Mouse (Mus musculus) CD4-positive, CD25-positive, alpha-beta regulatory T cell, adult 4 months (primary cell): ENCODE results near the gene Mrpl17. TPM values are rescaled to one million over a fixed set of nuclear protein-coding genes. Genes with fewer than 3 reads are reported as not detected.

Source experiments
- ATAC-seq: one replicate; pipeline ENCODE4 v1.8.0; 2017
- polyA plus RNA-seq, 2 experiments: library from polyadenylated mRNA; unstranded; fragments of 100-300 nt; shearing (Covaris generic); gene quantifications; one replicate each; pipeline ENCODE4 v1.2.1; 2017

Gene Mrpl17
- polyA plus RNA-seq, 2 experiments from 2014 or later, result 162 to 170 TPM

- ATAC-seq, result no peak
These were observed 26.3 kb downstream of the Mrpl17 start for GRCm38 (mm10) chr7:105784556-105784955.

GRCm38 (mm10) chr7:105783861-105784260 is 27.0 kb downstream of the Mrpl17 start:
- ATAC-seq, result no peak

GRCm38 (mm10) chr7:105778553-105779265 is 32.2 kb downstream of the Mrpl17 start:
- ATAC-seq, result peak; percentile 56

- peak; percentile 39 for ATAC-seq
These were observed 32.9 kb downstream of the Mrpl17 start for GRCm38 (mm10) chr7:105777797-105778552.

GRCm38 (mm10) chr7:105777316-105777715 is 33.6 kb downstream of the Mrpl17 start:
- no peak for ATAC-seq

GRCm38 (mm10) chr7:105776026-105776425 is 34.9 kb downstream of the Mrpl17 start:
- no peak for ATAC-seq

- no peak for ATAC-seq
These were observed 36.2 kb downstream of the Mrpl17 start for GRCm38 (mm10) chr7:105774661-105775060.

GRCm38 (mm10) chr7:105773041-105773440 is 37.9 kb downstream of the Mrpl17 start:
- ATAC-seq, result no peak

- ATAC-seq, result no peak
These were observed 38.6 kb downstream of the Mrpl17 start for GRCm38 (mm10) chr7:105772331-105772730.

- ATAC-seq, result no peak
These were observed 40.9 kb downstream of the Mrpl17 start for GRCm38 (mm10) chr7:105769959-105770358.

GRCm38 (mm10) chr7:105767729-105768165 is 43.2 kb downstream of the Mrpl17 start:
- no peak for ATAC-seq

GRCm38 (mm10) chr7:105764331-105764730 is 46.6 kb downstream of the Mrpl17 start:
- ATAC-seq, result no peak

- no peak for ATAC-seq
These were observed 48.2 kb downstream of the Mrpl17 start for GRCm38 (mm10) chr7:105762517-105763270.

GRCm38 (mm10) chr7:105761813-105762484 is 49.0 kb downstream of the Mrpl17 start:
- no peak for ATAC-seq

GRCm38 (mm10) chr7:105753281-105753680 is 57.6 kb downstream of the Mrpl17 start:
- no peak for ATAC-seq

Other genes starting within 250 kb of the Mrpl17 start
- gene Apbb1, start 229.4 kb downstream of the Mrpl17 start, polyA plus RNA-seq, result 10 to 100 TPM in 1 of 2 experiments, 1 to 10 TPM in 1; 7.5 to 10.2 TPM
- not detected for gene Hpx, start 211.0 kb downstream of the Mrpl17 start, polyA plus RNA-seq
- 1 to 10 TPM; 1.7 to 6.7 TPM for gene Trim3, start 177.5 kb downstream of the Mrpl17 start, polyA plus RNA-seq
- gene Timm10b, start 171.0 kb downstream of the Mrpl17 start, polyA plus RNA-seq, result 100 to 1,000 TPM; 198 TPM
- gene Arfip2, start 170.7 kb downstream of the Mrpl17 start, polyA plus RNA-seq, result 10 to 100 TPM in 1 of 2 experiments, 1 to 10 TPM in 1; 9.7 to 16.9 TPM
- gene Gm45799, start 170.5 kb downstream of the Mrpl17 start, polyA plus RNA-seq, result 10 to 100 TPM in 1 of 2 experiments, 1 to 10 TPM in 1; 6.7 to 12.1 TPM
- gene Dnhd1, start 160.3 kb downstream of the Mrpl17 start, polyA plus RNA-seq, result 1 to 10 TPM in 1 of 2 experiments, under 1 TPM in 1; 0.83 to 3.2 TPM
- gene Ilk, start 74.5 kb downstream of the Mrpl17 start, polyA plus RNA-seq, result 100 to 1,000 TPM; 138 to 196 TPM
- 10 to 100 TPM; 19.1 to 24.8 TPM for gene Rrp8, start 73.7 kb downstream of the Mrpl17 start, polyA plus RNA-seq
- 10 to 100 TPM in 1 of 2 experiments, 1 to 10 TPM in 1; 8.0 to 18.7 TPM for gene Taf10, start 66.7 kb downstream of the Mrpl17 start, polyA plus RNA-seq
- gene Tpp1, start 58.9 kb downstream of the Mrpl17 start, polyA plus RNA-seq, result 100 to 1,000 TPM; 131 to 172 TPM
- gene Dchs1, start 23.4 kb downstream of the Mrpl17 start, polyA plus RNA-seq, result not detected
- gene Gm4070, start 142.9 kb upstream of the Mrpl17 start, polyA plus RNA-seq, result 100 to 1,000 TPM; 206 to 239 TPM